Mouse (Mus musculus) Muller cell, postnatal 12 days (primary cell): ENCODE data around the gene Phox2a.

Experiments
- DNase-seq: peaks from one replicate; pipeline ENCODE4 v3.0.0-alpha.2; 2015; ENCODE audit errors: inconsistent ontology term

Phox2a gene

DNA sequence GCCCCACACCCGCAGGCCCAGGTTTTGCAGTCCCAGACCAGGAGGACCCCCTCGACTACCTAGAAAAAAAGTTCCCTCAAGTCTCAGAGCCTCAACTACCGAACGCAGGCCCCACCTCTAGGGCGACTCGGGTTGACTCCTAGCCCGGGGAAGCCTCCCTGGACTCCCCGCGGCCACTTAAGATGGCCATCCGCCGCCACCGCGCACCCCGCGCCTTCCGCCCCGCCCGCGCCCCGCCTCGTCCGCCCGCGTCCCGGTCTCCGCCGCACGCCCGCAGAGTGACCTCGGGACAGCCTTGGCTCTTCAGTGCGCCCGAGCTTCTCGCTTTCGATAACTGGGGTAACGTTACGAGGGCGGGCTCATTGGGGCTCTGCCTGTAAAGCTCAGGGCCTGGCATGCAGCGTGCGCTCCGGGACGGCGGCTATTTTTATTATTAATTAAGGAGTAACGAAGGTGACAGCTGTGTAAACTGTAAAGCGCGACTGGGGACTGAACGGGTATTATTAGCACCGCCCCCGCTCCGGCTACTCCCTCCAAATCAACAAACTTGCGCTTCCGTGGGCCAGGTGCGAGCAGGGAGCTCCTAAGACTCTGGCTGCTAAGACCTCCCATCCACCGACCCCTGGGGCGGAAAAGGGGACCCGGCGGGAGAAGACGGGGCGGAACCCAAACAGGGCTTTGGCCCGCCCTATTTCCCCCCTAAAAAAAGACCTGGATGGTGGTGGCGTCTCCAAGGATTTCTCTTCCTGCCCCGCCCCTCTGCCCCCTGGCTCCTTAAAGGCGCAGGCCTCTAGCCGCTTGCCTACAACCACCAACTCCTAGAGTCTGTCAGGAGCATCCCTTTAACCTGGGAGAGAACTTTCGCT lies 19.7 kb downstream of the Phox2a start, which contains the start of gene Inppl1:
Gene Inppl1, minus strand, starts transcription at position 624 of the 866 bp plus-strand sequence.
- peak; percentile 91 for DNase-seq

DNA sequence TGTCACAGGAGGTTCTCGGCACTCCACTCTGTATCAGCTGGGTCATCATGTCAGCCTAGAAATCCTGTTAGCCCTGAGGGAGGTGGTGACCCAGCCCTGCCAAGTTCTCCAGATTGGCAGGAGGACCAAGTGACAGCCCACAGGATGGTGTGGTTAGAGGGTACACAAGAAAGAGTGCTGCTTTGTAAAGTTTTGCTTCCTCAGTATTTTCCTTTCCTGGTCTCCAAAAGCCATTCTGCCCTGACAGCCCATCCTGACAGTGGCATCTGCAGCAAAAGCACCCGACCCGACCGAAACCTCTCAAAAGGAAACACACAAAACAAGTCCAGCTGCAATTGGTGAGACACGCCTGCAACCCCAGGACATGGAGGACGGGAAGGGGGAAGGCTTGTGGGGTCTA lies 26.1 kb downstream of the Phox2a start:
- no peak for DNase-seq

DNA sequence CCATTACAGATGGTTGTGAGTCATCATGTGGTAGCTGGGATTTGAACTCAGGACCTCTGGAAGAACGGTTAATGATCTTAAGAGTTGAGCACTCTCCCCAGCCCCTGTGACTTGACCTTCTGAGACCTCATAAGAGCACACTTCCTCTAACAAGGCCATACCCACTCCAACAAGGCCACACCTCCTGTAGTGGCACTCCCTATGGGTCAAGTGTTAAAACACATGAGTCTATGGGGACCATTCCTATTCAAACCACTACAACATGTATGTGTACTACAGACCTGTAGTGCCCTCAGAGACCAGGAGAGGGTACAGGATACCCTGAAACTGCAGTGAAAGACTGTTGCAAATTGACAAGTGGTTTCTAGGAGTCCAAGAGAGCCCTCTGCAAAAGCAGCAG lies 29.8 kb downstream of the Phox2a start:
- no peak for DNase-seq

DNA sequence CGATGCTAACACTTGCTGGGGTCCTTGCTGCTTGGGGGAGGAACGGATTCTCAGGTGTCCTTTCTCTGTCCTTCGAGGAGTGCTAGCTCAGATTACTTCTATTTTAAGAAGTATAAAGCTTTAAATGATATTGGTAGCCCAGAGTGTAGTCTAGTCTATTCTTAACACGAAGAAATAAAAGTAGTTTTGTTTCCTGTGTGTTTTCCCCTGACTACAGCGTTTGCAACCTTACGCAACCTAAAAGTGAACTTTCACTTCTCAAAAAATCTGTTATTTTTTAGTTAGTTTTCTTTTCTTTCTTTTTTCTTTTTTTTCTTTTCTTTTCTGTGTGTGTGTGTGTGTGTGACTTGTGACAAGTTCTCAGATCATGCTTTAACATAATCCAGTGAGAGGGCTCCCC lies 33.6 kb downstream of the Phox2a start:
- no peak for DNase-seq

DNA sequence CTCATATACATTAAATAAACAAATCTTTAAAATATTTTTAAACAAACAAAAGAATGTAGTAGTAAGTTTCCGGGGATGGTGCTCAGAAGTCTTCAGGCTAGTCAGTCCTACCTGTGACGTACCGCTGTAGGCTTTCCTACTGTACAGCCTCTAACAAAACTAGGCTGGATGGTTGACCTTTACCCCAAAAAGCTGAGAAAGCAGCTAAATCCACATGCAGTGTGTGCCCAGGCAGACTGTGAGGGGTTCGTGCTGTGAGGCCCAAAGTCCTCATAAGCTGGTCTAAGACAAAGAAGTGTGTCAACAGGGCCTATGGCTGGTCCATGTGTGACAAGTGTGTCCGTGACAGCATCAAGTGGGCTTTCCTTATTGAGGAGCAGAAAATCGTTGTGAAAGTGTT lies 34.7 kb downstream of the Phox2a start:
- no peak for DNase-seq

DNA sequence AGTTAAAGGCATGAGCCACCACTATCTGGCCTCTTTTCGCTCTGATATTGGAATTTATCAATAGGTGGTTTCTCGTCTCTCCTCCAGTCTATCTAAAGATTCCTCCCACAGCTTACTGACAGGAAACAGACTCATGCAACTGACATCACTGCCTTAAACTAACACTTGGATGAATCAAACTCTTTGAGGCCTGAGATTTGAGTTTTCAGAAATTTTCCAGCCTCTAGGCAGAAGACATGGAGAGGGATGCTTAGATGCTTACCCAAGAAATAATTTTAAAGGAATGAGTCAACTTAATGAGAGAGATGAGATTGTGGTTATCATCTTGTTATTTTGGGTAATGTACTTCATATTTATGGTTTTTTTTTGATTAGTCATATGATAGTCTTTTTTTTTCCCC lies 35.7 kb downstream of the Phox2a start:
- peak; percentile 40 for DNase-seq

DNA sequence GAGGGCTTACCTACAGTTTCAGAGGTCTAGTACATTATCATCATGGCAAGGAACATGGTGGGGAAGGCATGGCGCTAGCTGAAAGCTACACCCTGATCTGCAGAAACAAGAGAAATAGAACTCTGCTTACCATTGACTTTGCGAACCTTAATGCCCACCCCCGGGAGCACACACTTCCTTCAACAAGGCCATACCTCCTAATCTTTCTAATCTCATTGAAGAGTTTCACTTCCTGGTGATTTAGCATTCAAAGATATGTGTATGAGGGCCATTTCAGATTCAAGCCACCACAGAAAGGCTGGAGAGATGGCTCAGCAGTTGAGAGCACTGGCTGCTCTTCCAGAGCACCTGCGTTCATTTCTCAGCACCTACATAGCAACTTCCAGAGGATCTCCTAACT lies 39.0 kb downstream of the Phox2a start, which contains the start of gene Folr2:
Gene Folr2, minus strand, starts transcription at position 101 of the 400 bp plus-strand sequence.
- DNase-seq, result no peak

DNA sequence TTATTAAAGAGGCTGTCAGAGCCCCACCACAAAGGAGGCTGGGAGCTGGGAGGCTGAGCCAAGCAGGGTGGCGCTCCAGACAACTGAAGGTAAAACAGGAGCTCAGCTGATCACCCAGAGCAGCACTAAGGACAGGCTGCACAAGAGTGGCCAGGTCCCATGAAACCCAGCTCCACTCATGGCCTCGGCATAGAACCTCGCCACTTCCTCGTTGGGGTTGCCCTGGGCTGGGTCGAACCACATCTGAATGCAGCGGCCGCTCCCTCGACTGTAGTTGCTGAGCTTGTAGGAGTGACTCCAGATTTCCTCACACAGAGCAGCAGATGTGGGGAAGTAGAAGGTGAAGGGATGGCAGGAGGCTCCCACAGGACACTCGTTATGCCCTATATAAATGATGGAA lies 40.2 kb downstream of the Phox2a start:
- DNase-seq, result no peak

DNA sequence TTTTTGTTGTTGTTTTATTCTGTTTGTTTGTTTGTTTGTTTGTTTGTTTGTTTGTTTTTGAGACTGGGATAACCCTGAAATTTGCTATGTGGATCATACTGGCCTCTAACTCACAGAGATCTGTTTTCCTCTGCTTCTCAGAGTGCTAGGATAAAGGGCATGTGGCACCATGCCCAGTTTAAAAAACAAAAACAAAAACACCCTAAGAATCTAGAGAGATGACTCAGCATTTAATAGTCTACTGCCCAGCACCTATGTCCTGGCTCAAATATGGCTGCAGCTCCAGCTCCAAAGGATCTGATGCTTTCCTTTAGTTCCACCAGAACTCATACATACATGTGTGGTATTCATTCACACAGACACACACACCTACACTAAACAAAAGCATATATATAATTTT lies 42.9 kb downstream of the Phox2a start:
- no peak for DNase-seq

DNA sequence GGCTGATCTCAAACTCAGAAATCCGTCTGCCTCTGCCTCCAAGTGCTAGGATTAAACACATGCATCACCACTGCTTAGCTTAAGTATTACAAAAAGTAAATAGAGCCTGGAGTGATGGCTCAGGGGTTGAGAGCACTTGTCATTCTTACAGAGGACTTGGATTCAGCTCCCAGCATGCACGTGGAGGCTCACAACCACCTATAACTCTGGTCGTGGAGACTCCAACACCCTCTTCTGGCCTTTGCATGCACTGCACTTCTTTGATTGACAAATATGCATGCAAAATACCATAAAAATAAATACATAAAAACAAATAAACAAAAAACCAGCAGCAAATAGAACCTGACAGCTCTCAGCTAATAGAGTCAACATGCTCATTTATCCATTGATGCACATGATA lies 44.2 kb downstream of the Phox2a start:
- no peak for DNase-seq

DNA sequence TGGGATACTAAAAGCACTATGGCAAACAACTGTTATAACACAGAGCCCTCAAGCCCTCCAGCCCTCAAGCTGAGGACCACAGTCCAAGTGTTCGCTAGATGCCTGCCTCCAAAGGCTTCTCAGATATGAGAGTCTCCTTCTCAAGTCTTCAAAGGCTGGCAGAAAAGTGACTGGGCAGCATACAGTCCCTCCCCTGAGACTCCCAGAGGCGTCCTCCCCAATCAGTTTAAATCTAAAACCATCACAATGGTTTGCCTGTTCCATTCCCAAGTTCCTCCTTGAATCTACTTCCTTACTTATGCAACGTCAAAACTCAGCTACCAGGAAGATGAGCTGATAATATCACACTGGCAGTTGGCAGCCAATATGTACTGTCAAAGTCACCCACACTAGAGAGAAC lies 45.3 kb downstream of the Phox2a start, which contains the start of gene Anapc15:
Gene Anapc15, plus strand, starts transcription at position 301 of the 400 bp plus-strand sequence.
- no peak for DNase-seq

DNA sequence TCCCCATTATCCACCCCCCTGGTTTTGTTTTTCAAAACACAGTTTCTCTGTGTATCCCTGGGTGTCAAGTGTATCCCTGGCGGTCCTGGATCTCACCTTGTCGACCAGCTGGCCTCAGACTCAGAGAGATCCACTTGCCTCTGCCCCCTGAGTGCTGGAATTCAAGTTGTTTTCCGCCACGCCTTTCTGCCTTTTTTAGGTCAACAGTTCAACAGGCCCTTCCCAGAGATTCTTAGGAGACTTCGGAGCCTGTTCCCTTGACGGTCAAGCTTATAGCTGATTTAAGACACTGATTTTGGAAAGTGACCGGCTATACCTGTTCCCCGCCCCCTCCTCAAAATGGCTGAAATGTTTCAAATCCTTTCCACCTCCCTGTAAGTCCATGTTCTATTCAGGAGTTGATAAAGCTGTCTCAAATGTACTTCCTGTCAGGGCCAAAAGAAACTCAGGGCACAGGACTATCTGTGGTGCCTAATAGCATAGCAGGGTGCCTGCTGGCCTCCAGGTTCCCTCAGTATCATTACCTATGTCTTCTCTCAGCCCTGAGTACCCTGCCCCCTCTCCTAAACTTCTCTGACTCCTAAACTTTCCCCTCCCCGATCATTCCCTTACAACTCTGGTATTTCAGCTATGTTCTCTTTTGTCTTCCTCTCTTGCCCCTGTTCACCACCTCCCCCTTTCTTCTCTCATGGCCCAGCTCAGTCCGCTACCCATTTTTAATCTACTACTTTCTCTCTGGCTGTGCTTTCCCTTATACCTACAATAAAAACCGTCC lies 48.6 kb downstream of the Phox2a start:
- DNase-seq, result peak; percentile 14

DNA sequence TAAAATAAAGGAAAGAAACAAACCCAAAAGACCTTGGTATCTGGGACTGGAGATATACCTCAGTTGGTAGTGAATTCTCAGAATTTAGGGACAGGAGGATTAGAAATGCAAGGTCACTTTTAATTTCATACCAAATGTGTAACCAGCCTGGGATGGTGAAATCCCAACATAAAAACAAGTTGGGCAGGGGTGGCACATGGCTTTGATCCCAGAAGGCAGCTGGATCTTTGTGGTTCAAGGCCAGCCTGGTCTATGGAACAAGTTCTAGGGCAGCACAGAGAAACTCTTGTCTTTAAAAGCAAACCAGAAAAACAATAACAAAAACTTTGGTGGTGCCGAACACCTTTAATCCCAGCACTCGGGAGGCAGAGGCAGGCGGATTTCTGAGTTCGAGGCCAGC lies 49.4 kb downstream of the Phox2a start:
- no peak for DNase-seq

DNA sequence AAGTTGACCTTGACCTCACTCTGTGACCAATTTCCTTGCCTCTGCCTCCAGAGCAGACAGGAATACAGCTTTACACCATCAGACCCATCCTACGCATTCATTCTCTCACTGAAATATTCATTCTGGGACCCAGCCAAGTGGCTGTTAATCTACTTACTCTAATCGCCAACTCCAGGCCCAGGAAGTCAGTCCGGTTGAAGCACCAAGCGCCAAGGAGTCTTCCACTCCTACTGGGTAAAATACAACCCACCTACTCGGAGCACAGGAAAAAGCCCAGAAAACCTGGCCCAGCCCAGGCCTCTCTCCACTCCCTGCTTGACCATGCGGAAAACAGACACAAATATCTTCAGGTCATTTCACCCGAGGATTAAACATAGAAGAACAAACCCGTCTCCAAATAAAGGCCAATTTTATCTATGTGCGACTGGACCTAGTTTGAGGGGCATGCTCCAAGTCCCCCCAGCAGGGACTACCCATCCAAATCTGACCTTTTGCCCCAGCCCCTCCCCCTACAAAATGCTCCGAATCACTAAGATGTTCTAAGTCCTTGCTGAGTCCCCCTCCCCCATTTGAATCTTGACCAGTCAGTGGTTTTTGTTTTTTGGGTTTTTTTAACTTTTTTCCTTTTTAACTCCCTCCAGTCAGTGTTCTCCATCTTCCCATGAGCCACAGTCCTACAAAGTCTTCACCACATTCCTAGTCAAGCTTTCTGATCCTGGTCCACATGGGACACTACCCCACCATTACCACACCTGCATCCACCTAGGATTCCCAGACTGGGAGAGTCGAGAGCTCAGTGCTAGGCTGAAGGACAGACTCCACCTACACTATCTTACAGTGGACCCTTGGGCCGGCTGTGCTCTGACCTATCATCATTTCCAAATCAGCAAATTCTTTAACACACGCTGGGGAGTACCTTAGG lies 50.4 kb downstream of the Phox2a start:
- peak; percentile 58 for DNase-seq

DNA sequence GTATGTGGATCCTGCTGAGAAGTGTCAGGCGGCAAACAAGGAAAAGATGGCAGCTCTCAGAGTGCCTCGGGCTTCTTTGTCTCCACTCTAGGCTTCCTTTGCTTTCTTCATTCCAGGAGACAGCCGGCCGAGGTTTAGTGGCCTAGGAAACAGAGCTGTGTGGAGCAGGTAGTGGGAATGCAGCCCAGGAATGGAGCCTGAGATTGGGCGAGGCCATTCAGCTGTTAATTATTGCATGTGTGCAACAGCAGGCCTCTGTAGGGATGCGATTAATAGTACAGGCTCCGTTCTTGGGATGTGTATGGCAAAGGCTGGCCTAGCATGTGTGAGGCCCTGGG lies 51.0 kb downstream of the Phox2a start:
- DNase-seq, result peak; percentile 18

DNA sequence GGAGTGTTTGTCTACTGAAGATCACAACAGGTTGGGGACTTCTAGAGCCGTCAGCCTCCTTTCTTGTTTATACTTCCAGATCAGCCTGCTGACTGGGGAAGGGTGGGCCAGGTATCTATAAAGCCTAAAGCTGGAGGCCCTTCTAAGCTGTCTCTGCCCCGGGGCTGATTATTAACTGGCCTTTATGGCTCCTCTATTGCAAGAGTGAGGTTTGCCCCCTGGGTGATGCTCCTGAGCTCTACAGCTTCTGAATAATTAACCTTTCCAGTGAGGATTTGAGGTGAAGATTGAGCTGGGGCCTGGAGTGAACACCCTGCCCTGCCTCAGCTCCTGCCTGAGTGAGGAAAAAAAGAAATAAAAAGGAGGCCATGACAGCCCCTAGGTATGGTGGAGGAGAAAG lies 52.5 kb downstream of the Phox2a start, which contains the start of gene Folr1:
Gene Folr1, minus strand, starts transcription at position 160 of the 400 bp plus-strand sequence.
- DNase-seq, result no peak

DNA sequence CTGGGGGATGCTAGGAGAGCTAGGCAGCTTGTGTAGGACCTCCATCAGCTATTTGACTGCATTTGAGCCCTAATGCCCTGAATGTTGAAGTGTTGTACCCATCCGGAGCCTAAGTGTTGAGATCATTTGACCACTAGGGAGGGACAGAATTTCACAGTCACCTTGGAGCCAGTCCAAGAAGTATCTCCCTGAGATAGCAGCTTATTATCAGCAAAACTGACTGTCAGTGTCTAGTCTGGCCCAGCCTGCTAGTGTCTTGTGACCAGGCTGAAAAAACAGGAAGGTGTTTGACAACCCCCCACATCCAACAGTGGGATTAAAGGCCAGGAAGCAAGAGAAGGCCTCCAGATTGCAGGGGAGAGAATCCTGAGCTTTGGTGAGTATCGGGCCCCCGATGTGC lies 53.2 kb downstream of the Phox2a start:
- no peak for DNase-seq
